Mouse (Mus musculus) CD4-positive, CD25-positive, alpha-beta regulatory T cell, adult 4 months (primary cell): ENCODE results near the gene Slc39a8. TPM values are rescaled to one million over a fixed set of nuclear protein-coding genes. Genes with fewer than 3 reads are reported as not detected.

Source experiments
- ATAC-seq: one replicate; pipeline ENCODE4 v1.8.0; 2017
- polyA plus RNA-seq, 2 experiments: library from polyadenylated mRNA; unstranded; fragments of 100-300 nt; shearing (Covaris generic); gene quantifications; one replicate each; pipeline ENCODE4 v1.2.1; 2017

The Slc39a8 gene
- polyA plus RNA-seq, 2 experiments from 2014 or later, result 0.54 to 1.4 TPM

- ATAC-seq, result no peak
Measured at GRCm38 (mm10) chr3:135845860-135846259, 20.8 kb downstream of the Slc39a8 start.

- ATAC-seq, result no peak
Measured at GRCm38 (mm10) chr3:135851607-135852006, 26.5 kb downstream of the Slc39a8 start.

- no peak for ATAC-seq
Measured at GRCm38 (mm10) chr3:135853604-135854297, 28.7 kb downstream of the Slc39a8 start.

GRCm38 (mm10) chr3:135854298-135854984 lies 29.4 kb downstream of the Slc39a8 start:
- ATAC-seq, result no peak

GRCm38 (mm10) chr3:135854985-135855340 lies 29.9 kb downstream of the Slc39a8 start:
- ATAC-seq, result no peak

- no peak for ATAC-seq
Measured at GRCm38 (mm10) chr3:135856303-135856702, 31.2 kb downstream of the Slc39a8 start.

- ATAC-seq, result no peak
Measured at GRCm38 (mm10) chr3:135857134-135857533, 32.1 kb downstream of the Slc39a8 start.

- no peak for ATAC-seq
Measured at GRCm38 (mm10) chr3:135859431-135859830, 34.4 kb downstream of the Slc39a8 start.

- ATAC-seq, result no peak
Measured at GRCm38 (mm10) chr3:135862804-135863203, 37.7 kb downstream of the Slc39a8 start.

- no peak for ATAC-seq
Measured at GRCm38 (mm10) chr3:135869041-135869440, 44.0 kb downstream of the Slc39a8 start.

GRCm38 (mm10) chr3:135872325-135872724 lies 47.2 kb downstream of the Slc39a8 start:
- ATAC-seq, result no peak

- no peak for ATAC-seq
Measured at GRCm38 (mm10) chr3:135873596-135873995, 48.5 kb downstream of the Slc39a8 start.

- no peak for ATAC-seq
Measured at GRCm38 (mm10) chr3:135878048-135878447, 53.0 kb downstream of the Slc39a8 start.

GRCm38 (mm10) chr3:135885927-135886658 lies 61.0 kb downstream of the Slc39a8 start:
- no peak for ATAC-seq

GRCm38 (mm10) chr3:135886659-135887027 lies 61.6 kb downstream of the Slc39a8 start:
- ATAC-seq, result no peak

- ATAC-seq, result no peak
Measured at GRCm38 (mm10) chr3:135887033-135887855, 62.2 kb downstream of the Slc39a8 start.

GRCm38 (mm10) chr3:135887856-135888155 lies 62.7 kb downstream of the Slc39a8 start:
- no peak for ATAC-seq

- ATAC-seq, result no peak
Measured at GRCm38 (mm10) chr3:135889401-135889800, 64.3 kb downstream of the Slc39a8 start.

GRCm38 (mm10) chr3:135903366-135903765 lies 78.3 kb downstream of the Slc39a8 start:
- ATAC-seq, result no peak

- no peak for ATAC-seq
Measured at GRCm38 (mm10) chr3:135904881-135905280, 79.8 kb downstream of the Slc39a8 start.

- ATAC-seq, result no peak
Measured at GRCm38 (mm10) chr3:135905729-135906128, 80.7 kb downstream of the Slc39a8 start.

- no peak for ATAC-seq
Measured at GRCm38 (mm10) chr3:135907028-135907427, 81.9 kb downstream of the Slc39a8 start.

- no peak for ATAC-seq
Measured at GRCm38 (mm10) chr3:135915941-135916340, 90.9 kb downstream of the Slc39a8 start.
